In genomic region chr9:122270913-122271312, GRCm38 (mm10) we compare ENCODE assay signal across 18 mouse cellular contexts.
"Had no signal": no experiment of that assay in that cellular context is flagged by ENCODE, and none has a peak within 500 bp of the region (broad histone marks: within the 10 kb centered on the region; RNA-seq: fewer than 3 reads in every experiment).

No protein-coding gene starts in this region.

- H3K27me3 ChIP-seq: liver, embryonic 15.5 days; lung, embryonic 15.5 days; midbrain, embryonic 13.5 days; midbrain, embryonic 15.5 days; neural tube, embryonic 12.5 days; stomach, embryonic 15.5 days had no signal

- H3K27ac ChIP-seq: liver, embryonic 15.5 days; lung, embryonic 15.5 days; macrophage; midbrain, embryonic 13.5 days; midbrain, embryonic 15.5 days; neural tube, embryonic 12.5 days; stomach, embryonic 15.5 days; stomach, postnatal 0 days had no signal

- H3K4me2 ChIP-seq: liver, embryonic 15.5 days; lung, embryonic 15.5 days; midbrain, embryonic 11.5 days; midbrain, embryonic 13.5 days; midbrain, embryonic 15.5 days; neural tube, embryonic 12.5 days; stomach, embryonic 15.5 days had no signal

- H3K9me3 ChIP-seq: liver, embryonic 15.5 days; lung, embryonic 15.5 days; megakaryocyte, embryonic 14.5 days; midbrain, embryonic 13.5 days; midbrain, embryonic 15.5 days; neural tube, embryonic 12.5 days; stomach, embryonic 15.5 days had no signal

- H3K9ac ChIP-seq: liver, embryonic 15.5 days; liver, postnatal 0 days; lung, embryonic 15.5 days; midbrain, embryonic 13.5 days; midbrain, embryonic 15.5 days; neural tube, embryonic 12.5 days; stomach, embryonic 15.5 days had no signal

- H3K36me3 ChIP-seq: liver, embryonic 15.5 days; lung, embryonic 15.5 days had no signal

- DNase-seq: liver, postnatal 0 days; lung, adult 2 months; lung, postnatal 14 days; lung, postnatal 36 days; right cerebral cortex, postnatal 14 days; thymus, postnatal 25 days; thymus, postnatal 4 days had no signal

- H3K4me1 ChIP-seq: lung, embryonic 15.5 days; midbrain, embryonic 13.5 days; midbrain, embryonic 15.5 days; neural tube, embryonic 12.5 days; stomach, embryonic 15.5 days had no signal

- ATAC-seq: liver, postnatal 0 days; lung, postnatal 0 days; midbrain, embryonic 13.5 days; midbrain, embryonic 15.5 days had no signal

- H3K4me3 ChIP-seq: liver, embryonic 15.5 days; lung, embryonic 15.5 days; megakaryocyte, embryonic 14.5 days; midbrain, embryonic 13.5 days; midbrain, embryonic 15.5 days; neural tube, embryonic 12.5 days; stomach, embryonic 15.5 days had no signal
